Mouse (Mus musculus) heart, postnatal 0 days (tissue): Measurements from ENCODE around the gene Cyp2d22.
A peak's percentile ranks its signal among the peaks of the same experiment; 100 is the strongest.

Source experiments
- CTCF ChIP-seq: IDR thresholded peaks from 2 replicates; pipeline ENCODE4 v1.5.1; 2016; ENCODE audit warnings: antibody characterized with exemption, control low read depth, low read depth
- EP300 ChIP-seq: IDR thresholded peaks from 2 replicates; pipeline ENCODE4 v1.6.1; 2016; ENCODE audit warnings: antibody characterized with exemption, low read depth

DNA sequence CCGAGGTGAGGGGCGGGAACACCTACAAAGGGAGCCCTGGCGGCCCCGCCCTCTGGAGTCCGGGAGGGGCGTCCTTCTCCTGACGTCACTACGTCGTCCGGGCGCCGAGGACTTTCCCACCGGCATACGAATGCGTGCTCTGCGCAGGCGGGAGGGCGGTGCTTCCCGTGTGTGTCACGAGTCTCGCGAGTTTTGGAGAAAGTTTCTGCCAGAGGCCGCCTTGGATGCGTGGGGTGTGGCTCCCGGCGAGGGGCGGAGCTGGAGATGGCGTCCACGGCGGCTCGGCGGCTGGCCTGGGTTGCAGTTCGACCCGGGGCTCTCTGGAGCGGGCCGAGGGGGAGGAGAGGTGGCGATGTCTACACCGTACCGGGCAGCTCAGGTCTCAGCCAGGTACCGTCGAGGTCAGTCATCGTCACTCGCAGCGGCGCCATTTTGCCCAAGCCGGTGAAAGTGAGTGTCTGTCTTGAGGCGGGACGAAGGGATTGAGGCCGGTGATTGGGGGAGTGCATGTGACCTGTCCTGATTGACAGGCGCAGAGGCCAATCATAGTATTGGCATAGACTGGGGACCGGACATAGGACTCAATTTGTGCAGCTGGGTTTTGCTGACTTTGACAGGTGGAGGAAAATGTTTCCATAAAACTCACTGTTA is 34.1 kb downstream of the Cyp2d22 start:
- TF ChIP-seq EP300 (peak; percentile 76; the same call in 1 of the 2 replicates), CTCF (no peak)
